Mouse (Mus musculus) intestine, embryonic 14.5 days (tissue): ENCODE data around the gene Mrgprd. TPM values are rescaled to one million over a fixed set of nuclear protein-coding genes. Genes with fewer than 3 reads are reported as not detected.

Source experiments
- ATAC-seq: fragments of 200-750 bp; cut with Nextera tagmentation; replicated peaks from 2 replicates; pipeline ENCODE4 v1.8.0; 2017; ENCODE audit warnings: low read depth, moderate number of reproducible peaks, moderate TSS enrichment, moderate library complexity; ENCODE audit not compliant: low FRiP score, low TSS enrichment
- DNase-seq: peaks from one replicate; pipeline ENCODE4 v3.0.0-alpha.2; 2018; ENCODE audit warnings: low spot score
- H3K27ac ChIP-seq: fragments of 300-500 bp; sonication (generic); 2 replicates; pipeline ENCODE4 v1.5.1; 2014; ENCODE audit warnings: low read depth, mild to moderate bottlenecking, control low read depth
- H3K27me3 ChIP-seq: fragments of 300-500 bp; sonication (generic); replicated peaks from 2 replicates; pipeline ENCODE4 v1.6.1; 2014; ENCODE audit warnings: low read length, control low read depth; ENCODE audit not compliant: control insufficient read depth, insufficient read depth
- H3K36me3 ChIP-seq: fragments of 300-500 bp; sonication (generic); 2 replicates; pipeline ENCODE4 v1.6.1; 2014; ENCODE audit warnings: low read length, control low read depth; ENCODE audit not compliant: control insufficient read depth, insufficient read depth
- H3K4me1 ChIP-seq: fragments of 300-500 bp; sonication (generic); replicated peaks from 2 replicates; pipeline ENCODE4 v1.6.1; 2014; ENCODE audit warnings: low read length, control low read depth, mixed read lengths; ENCODE audit not compliant: control insufficient read depth, insufficient read depth
- H3K4me2 ChIP-seq: fragments of 300-500 bp; sonication (generic); 2 replicates; pipeline ENCODE4 v1.6.1; 2014; ENCODE audit warnings: low read length
- H3K4me3 ChIP-seq: fragments of 300-500 bp; sonication (generic); 2 replicates; pipeline ENCODE4 v1.5.1; 2014; ENCODE audit warnings: low read depth, low read length, control low read depth, mixed read lengths
- H3K9ac ChIP-seq: fragments of 300-500 bp; sonication (generic); 2 replicates; pipeline ENCODE4 v1.6.1; 2014; ENCODE audit warnings: mild to moderate bottlenecking, low read length
- H3K9me3 ChIP-seq: fragments of 300-500 bp; sonication (generic); 2 replicates; pipeline ENCODE4 v1.6.1; 2016; ENCODE audit warnings: low read length, control low read depth; ENCODE audit not compliant: control insufficient read depth
- WGBS: fragments of 180-500 bp; shearing (Covaris S2); extraction: QIAGEN DNeasy Blood & Tissue Kit; methylation state at CpG from one replicate; pipeline ENCODE4 v1.1.7; 2014; 5-methylcytosine and 5-hydroxymethylcytosine counted together
- polyA plus RNA-seq: library from polyadenylated mRNA; unstranded; fragments of >200 nt; fragmentation: Nextera tagmentation; extraction: Ambion mirVana; gene quantifications from 2 replicates; pipeline ENCODE4 v1.2.1, GENCODE M21; 2014

Mrgprd gene
- polyA plus RNA-seq, 1 experiment from 2014 or later: not detected

- ATAC-seq (no peak), DNase-seq (no peak)
- H3K4me2 ChIP-seq: peak overlapping the region; percentile 70
- no peaks in the 10 kb centered on the region for H3K27me3 ChIP-seq
- peaks cover 8% of the 10 kb centered on the region for H3K36me3 ChIP-seq
- no peaks in the 10 kb centered on the region for H3K9me3 ChIP-seq
- H3K9ac ChIP-seq: no peak overlapping the region
- peak overlapping the region; percentile 56; the same call in 1 of the 2 replicates for H3K4me3 ChIP-seq
- no peak overlapping the region for H3K27ac ChIP-seq
- peaks cover 14% of the 10 kb centered on the region for H3K4me1 ChIP-seq
- 52% methylated on average over 3 of the region's 3 CpGs for WGBS
These were observed 30.3 kb upstream of the Mrgprd start for GRCm38 (mm10) chr7:145284293-145284692.

- Histone ChIP-seq H3K9ac (no peak overlapping the region), H3K36me3 (no peaks in the 10 kb centered on the region), H3K9me3 (no peaks in the 10 kb centered on the region), H3K4me3 (no peak overlapping the region), H3K27ac (no peak overlapping the region), H3K4me2 (no peak overlapping the region), H3K27me3 (no peaks in the 10 kb centered on the region), H3K4me1 (peaks cover 14% of the 10 kb centered on the region)
- WGBS: 83% methylated on average over 4 of the region's 4 CpGs
- no peak for ATAC-seq
- DNase-seq: no peak
These were observed 29.2 kb upstream of the Mrgprd start for GRCm38 (mm10) chr7:145285476-145285875.

GRCm38 (mm10) chr7:145287410-145287809, 27.2 kb upstream of the Mrgprd start:
- peaks cover 9% of the 10 kb centered on the region for H3K4me1 ChIP-seq
- no peak overlapping the region for H3K4me3 ChIP-seq
- H3K9me3 ChIP-seq: no peaks in the 10 kb centered on the region
- no peak overlapping the region for H3K4me2 ChIP-seq
- no peak overlapping the region for H3K9ac ChIP-seq
- no peaks in the 10 kb centered on the region for H3K36me3 ChIP-seq
- ATAC-seq: no peak
- 67% methylated on average over 6 of the region's 6 CpGs for WGBS
- no peak overlapping the region for H3K27ac ChIP-seq
- DNase-seq: no peak
- H3K27me3 ChIP-seq: no peaks in the 10 kb centered on the region

GRCm38 (mm10) chr7:145289302-145289701, 25.3 kb upstream of the Mrgprd start:
- no peak for DNase-seq
- ATAC-seq: peak; percentile 69; the same call in 1 of the 2 replicates
- H3K27ac ChIP-seq: no peak overlapping the region
- H3K4me2 ChIP-seq: no peak overlapping the region
- 18% methylated on average over 5 of the region's 5 CpGs for WGBS
- H3K4me3 ChIP-seq: no peak overlapping the region
- no peak overlapping the region for H3K9ac ChIP-seq
- H3K4me1 ChIP-seq: no peaks in the 10 kb centered on the region
- no peaks in the 10 kb centered on the region for H3K9me3 ChIP-seq
- H3K27me3 ChIP-seq: no peaks in the 10 kb centered on the region
- no peaks in the 10 kb centered on the region for H3K36me3 ChIP-seq

- no peak overlapping the region for H3K4me2 ChIP-seq
- H3K27me3 ChIP-seq: no peaks in the 10 kb centered on the region
- H3K4me3 ChIP-seq: no peak overlapping the region
- no peak for DNase-seq
- WGBS: 97% methylated on average over 2 of the region's 2 CpGs
- no peaks in the 10 kb centered on the region for H3K4me1 ChIP-seq
- no peak for ATAC-seq
- H3K9me3 ChIP-seq: no peaks in the 10 kb centered on the region
- no peaks in the 10 kb centered on the region for H3K36me3 ChIP-seq
- no peak overlapping the region for H3K27ac ChIP-seq
- no peak overlapping the region for H3K9ac ChIP-seq
These were observed 22.8 kb upstream of the Mrgprd start for GRCm38 (mm10) chr7:145291847-145292246.

GRCm38 (mm10) chr7:145292726-145293125, 21.9 kb upstream of the Mrgprd start:
- Histone ChIP-seq H3K9ac (no peak overlapping the region), H3K36me3 (no peaks in the 10 kb centered on the region), H3K27me3 (no peaks in the 10 kb centered on the region), H3K4me1 (no peaks in the 10 kb centered on the region), H3K4me2 (no peak overlapping the region), H3K4me3 (no peak overlapping the region), H3K27ac (no peak overlapping the region), H3K9me3 (no peaks in the 10 kb centered on the region)
- 59% methylated on average over 2 of the region's 2 CpGs for WGBS
- DNase-seq (no peak), ATAC-seq (no peak)

- WGBS: 38% methylated on average over 6 of the region's 6 CpGs
- Histone ChIP-seq H3K27me3 (no peaks in the 10 kb centered on the region), H3K36me3 (no peaks in the 10 kb centered on the region), H3K9ac (no peak overlapping the region), H3K4me3 (no peak overlapping the region), H3K27ac (no peak overlapping the region), H3K4me1 (peaks cover 2% of the 10 kb centered on the region; the same call in 1 of the 2 replicates), H3K4me2 (no peak overlapping the region), H3K9me3 (no peaks in the 10 kb centered on the region)
- DNase-seq (no peak), ATAC-seq (no peak)
These were observed 20.8 kb upstream of the Mrgprd start for GRCm38 (mm10) chr7:145293859-145294258.

- Histone ChIP-seq H3K27me3 (no peaks in the 10 kb centered on the region), H3K9ac (no peak overlapping the region), H3K4me3 (no peak overlapping the region), H3K4me1 (peaks cover 9% of the 10 kb centered on the region; the same call in 1 of the 2 replicates), H3K27ac (0 out of 2 replicates have a peak overlapping the region, but pooled peaks have one; percentile 6), H3K9me3 (no peaks in the 10 kb centered on the region), H3K4me2 (no peak overlapping the region), H3K36me3 (no peaks in the 10 kb centered on the region)
- DNase-seq (no peak), ATAC-seq (no peak)
- WGBS: 57% methylated on average over 3 of the region's 3 CpGs
These were observed 15.8 kb upstream of the Mrgprd start for GRCm38 (mm10) chr7:145298666-145299490.
